8 mouse cellular contexts compared by ENCODE assay signal in genomic region chr3:22077657-22078475, GRCm38 (mm10). TPM values are rescaled to one million over a fixed set of nuclear protein-coding genes. Genes with fewer than 3 reads are reported as not detected.
DNase-seq lines count a peak whose midpoint lies in the region; ATAC-seq lines count a peak whose summit lies in the region.

No protein-coding gene starts in this region.

- intact Hi-C loops in left cerebral cortex, postnatal 25 days (cut with DNase I), result loop anchor here (2.0 to 5.0 kb wide), 7 partner anchors 64 to 1421 kb away; no protein-coding TSS in a partner anchor

- H3K9me3 ChIP-seq in embryonic facial prominence, embryonic 15.5 days (replicated peaks), result no peaks in the 10 kb centered on the region
- H3K9me3 ChIP-seq in hindbrain, embryonic 11.5 days (ENCODE audit: control insufficient read depth, low read length), result no peaks in the 10 kb centered on the region
- H3K9me3 ChIP-seq in midbrain, embryonic 12.5 days, result no peaks in the 10 kb centered on the region

- peak overlapping the region; percentile 93; the same call in 1 of the 2 replicates for H3K9ac ChIP-seq in embryonic facial prominence, embryonic 15.5 days
- peak overlapping the region; percentile 94 for H3K9ac ChIP-seq in hindbrain, embryonic 11.5 days (ENCODE audit: low read depth, low read length)
- H3K9ac ChIP-seq in midbrain, embryonic 12.5 days (replicated peaks), result peak overlapping the region; percentile 37

- H3K4me1 ChIP-seq in embryonic facial prominence, embryonic 15.5 days, result peaks cover 24% of the 10 kb centered on the region
- no peaks in the 10 kb centered on the region; the same call in 1 of the 2 replicates for H3K4me1 ChIP-seq in hindbrain, embryonic 11.5 days (replicated peaks; ENCODE audit: control insufficient read depth, insufficient read depth, low read length)
- peaks cover 34% of the 10 kb centered on the region for H3K4me1 ChIP-seq in midbrain, embryonic 12.5 days

- WGBS in embryonic facial prominence, embryonic 15.5 days, result 3% methylated on average over 9 of the region's 9 CpGs
- WGBS in hindbrain, embryonic 11.5 days, result 7% methylated on average over 9 of the region's 9 CpGs
- WGBS in midbrain, embryonic 12.5 days, result 5% methylated on average over 9 of the region's 9 CpGs

- DNase-seq in adrenal gland, adult (ENCODE audit: inconsistent age in 2 of 2, low spot score in 1 of 2), result peak; percentile 35 to 81
- no peak for DNase-seq in adrenal gland, postnatal 4 days (ENCODE audit: low spot score in 2 of 2)
- DNase-seq in adrenal gland, postnatal 14 days, result peak; percentile 58
- peak; percentile 50 for DNase-seq in hindbrain, embryonic 11.5 days (ENCODE audit: low spot score)
- peak; percentile 24 to 38 for DNase-seq in left cerebral cortex, postnatal 25 days (ENCODE audit: low spot score in 2 of 2)
- peak; percentile 28 to 30 for DNase-seq in thymus, postnatal 10 days (ENCODE audit: low spot score in 2 of 2)

- H3K27me3 ChIP-seq in embryonic facial prominence, embryonic 15.5 days, result no peaks in the 10 kb centered on the region
- no peaks in the 10 kb centered on the region for H3K27me3 ChIP-seq in hindbrain, embryonic 11.5 days (ENCODE audit: control insufficient read depth, insufficient read depth, low read length)
- H3K27me3 ChIP-seq in midbrain, embryonic 12.5 days, result no peaks in the 10 kb centered on the region

- peak overlapping the region; percentile 90 for H3K4me3 ChIP-seq in embryonic facial prominence, embryonic 15.5 days (replicated peaks)
- peak overlapping the region; percentile 94 for H3K4me3 ChIP-seq in hindbrain, embryonic 11.5 days (ENCODE audit: low read depth, low read length)
- peak overlapping the region; percentile 95 for H3K4me3 ChIP-seq in midbrain, embryonic 12.5 days

- no peaks in the 10 kb centered on the region for H3K36me3 ChIP-seq in embryonic facial prominence, embryonic 15.5 days
- no peaks in the 10 kb centered on the region for H3K36me3 ChIP-seq in hindbrain, embryonic 11.5 days (ENCODE audit: control insufficient read depth, insufficient read depth, low read length)
- no peaks in the 10 kb centered on the region for H3K36me3 ChIP-seq in midbrain, embryonic 12.5 days

- no peak for ATAC-seq in embryonic facial prominence, embryonic 15.5 days (ENCODE audit: insufficient number of reproducible peaks, low FRiP score, low TSS enrichment, low read depth)
- ATAC-seq in hindbrain, embryonic 11.5 days (ENCODE audit: low FRiP score), result no peak
- ATAC-seq in midbrain, embryonic 12.5 days (ENCODE audit: low FRiP score, low read depth), result no peak

- peak overlapping the region; percentile 51 for H3K4me2 ChIP-seq in embryonic facial prominence, embryonic 15.5 days (replicated peaks)
- H3K4me2 ChIP-seq in hindbrain, embryonic 11.5 days (replicated peaks; ENCODE audit: low read depth, low read length), result peak overlapping the region; percentile 37
- peak overlapping the region; percentile 73 for H3K4me2 ChIP-seq in midbrain, embryonic 12.5 days (replicated peaks)

- peak overlapping the region; percentile 99 for H3K27ac ChIP-seq in embryonic facial prominence, embryonic 15.5 days (replicated peaks)
- H3K27ac ChIP-seq in hindbrain, embryonic 11.5 days (ENCODE audit: low read depth, low read length), result no peak overlapping the region; the same call in 1 of the 2 replicates
- no peak overlapping the region for H3K27ac ChIP-seq in midbrain, embryonic 12.5 days (replicated peaks)

RNA-seq across cellular contexts. Expression of gene Tbl1xr1, which starts 1.4 kb away (rescaled TPM):
- 10 to 100 TPM; 73.7 to 99.3 TPM for total RNA-seq in adrenal gland, postnatal 4 days (2021)
- total RNA-seq in adrenal gland, postnatal 14 days (2021), result 60.3 and 88.3 TPM in 2 replicates
- polyA plus RNA-seq in embryonic facial prominence, embryonic 15.5 days (2015; fragmentation: Nextera tagmentation; extraction: Ambion mirVana), result 23.5 and 28.3 TPM in 2 replicates
- polyA plus RNA-seq in hindbrain, embryonic 11.5 days (2014; fragmentation: Nextera tagmentation; extraction: Ambion mirVana), result 24.1 and 35.8 TPM in 2 replicates
- 100 to 1,000 TPM; 128 to 139 TPM for total RNA-seq in left cerebral cortex, postnatal 25 days (2021)
- polyA plus RNA-seq in midbrain, embryonic 12.5 days (2016; fragmentation: Nextera tagmentation; extraction: Ambion mirVana), result 35.2 and 36.8 TPM in 2 replicates

Comparison
In these comparisons a context has a peak if more than half of its experiments do, and no peak if none do; other contexts are left out.
1. DNase-seq: peak in adrenal gland, adult (2 of 2), adrenal gland, postnatal 14 days (single experiment), hindbrain, embryonic 11.5 days (single experiment), left cerebral cortex, postnatal 25 days (2 of 2) and thymus, postnatal 10 days (2 of 2); none in adrenal gland, postnatal 4 days (0 of 2).
2. H3K9ac ChIP-seq: peak in every context shown above with its lines; median percentile 94 in hindbrain, embryonic 11.5 days; 93 in embryonic facial prominence, embryonic 15.5 days; 37 in midbrain, embryonic 12.5 days.
3. Peak in every context shown above with its lines, with median percentiles within 50 percentile points of each other: H3K4me2 ChIP-seq and H3K4me3 ChIP-seq.